Mouse (Mus musculus) retina, adult 2 months (tissue): ENCODE results near the gene Dnajc6.

ENCODE experiments used
- DNase-seq: peaks from one replicate; pipeline ENCODE4 v3.0.0-alpha.2; 2012; ENCODE audit warnings: low read depth, low spot score

The Dnajc6 gene

DNA sequence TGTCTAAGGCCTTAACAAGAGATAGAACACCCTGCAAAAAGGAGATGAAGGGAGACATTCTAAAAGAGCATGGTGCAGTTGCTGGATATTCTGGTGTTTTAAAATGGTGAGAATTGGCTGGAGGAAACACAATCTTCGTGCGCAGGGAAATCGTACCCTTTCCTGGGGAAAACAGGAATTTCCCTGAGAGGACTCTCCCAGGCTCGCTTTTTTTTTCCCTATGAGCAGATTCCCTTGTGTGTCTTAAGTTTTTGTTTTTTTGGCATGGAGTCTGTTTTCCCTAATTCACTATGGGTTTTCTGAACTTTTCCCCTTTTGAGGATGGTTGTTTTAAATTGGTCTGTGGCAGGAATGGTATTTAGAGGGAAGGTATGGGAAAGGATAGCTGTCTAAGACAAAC is 192.8 kb downstream of the Dnajc6 start:
- DNase-seq: no peak

DNA sequence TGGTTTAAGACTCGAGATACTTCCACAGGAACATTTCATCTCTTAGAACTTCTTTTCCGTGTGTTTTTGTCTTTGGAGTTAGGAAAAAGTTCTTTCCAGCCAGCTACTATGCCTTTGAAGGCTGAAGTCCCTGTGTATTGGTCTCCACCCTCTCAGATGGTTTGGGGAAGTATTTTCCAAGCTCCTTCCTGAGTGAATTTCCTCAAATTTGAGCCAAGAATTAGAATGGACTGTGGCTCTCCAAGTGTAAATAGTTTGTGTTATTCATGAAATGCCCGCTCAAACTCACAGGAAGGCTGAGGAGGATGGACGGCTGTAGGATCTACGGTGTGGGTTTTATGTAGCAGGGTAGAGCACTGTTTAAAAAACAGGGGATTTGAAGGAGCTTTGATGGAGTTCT is 193.2 kb downstream of the Dnajc6 start:
- no peak for DNase-seq
